In the genomic region with DNA sequence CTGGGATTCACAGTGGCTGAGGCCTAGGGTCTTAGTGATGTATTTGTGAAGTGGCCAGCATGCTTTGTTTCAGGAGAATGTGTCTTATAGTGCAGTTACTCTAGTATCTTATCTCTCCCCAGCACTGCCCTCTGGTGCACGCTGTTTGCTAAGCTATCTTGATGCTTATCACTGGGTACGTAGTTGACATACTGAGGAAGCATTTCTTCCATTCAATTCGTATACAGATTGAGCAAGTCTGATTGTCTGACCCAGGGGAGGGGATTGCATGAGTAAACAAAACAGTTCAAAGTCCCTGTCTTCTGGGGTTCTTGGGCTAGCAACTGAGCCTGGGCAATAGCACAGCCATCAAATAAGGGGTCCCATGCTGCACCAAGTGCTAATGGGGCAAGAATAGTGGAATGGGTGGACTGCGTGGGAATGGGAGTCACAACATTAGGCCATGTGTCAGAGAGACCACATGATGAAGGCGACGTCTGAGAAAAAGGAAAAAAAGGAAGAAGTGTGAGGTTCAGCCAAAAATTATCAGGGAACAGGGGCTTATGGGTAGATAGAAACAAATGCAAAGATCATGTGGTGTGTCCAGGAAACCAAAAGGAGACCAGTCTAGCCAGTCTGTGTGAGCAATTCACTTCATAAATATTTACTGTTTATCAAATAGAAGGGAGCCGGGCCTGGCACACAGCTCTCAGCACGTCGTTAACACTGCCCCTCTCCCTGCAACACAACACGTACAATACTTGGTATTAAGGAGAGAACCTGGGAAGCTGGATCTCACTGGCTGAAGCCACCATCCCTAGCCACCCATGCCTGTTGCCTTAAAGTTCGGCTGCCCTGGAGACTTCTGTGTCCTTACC, we compare ENCODE assay signal across 10 mouse cellular contexts. TPM values are rescaled to one million over a fixed set of nuclear protein-coding genes. Genes with fewer than 3 reads are reported as not detected.
DNase-seq lines count a peak whose midpoint lies in the region; ATAC-seq and TF ChIP-seq lines count a peak whose summit lies in the region.
"Had no signal": no experiment of that assay in that cellular context is flagged by ENCODE, and none has a peak within 500 bp of the region (broad histone marks: within the 10 kb centered on the region; RNA-seq: fewer than 3 reads in every experiment).

No protein-coding gene starts in this region.

- H3K4me2 ChIP-seq in lung, embryonic 16.5 days (ENCODE audit: low read depth, low read length) = no peak overlapping the region
- no peak overlapping the region for H3K4me2 ChIP-seq in liver, embryonic 15.5 days
- H3K4me2 ChIP-seq in stomach, embryonic 16.5 days (ENCODE audit: low read depth, low read length) = no peak overlapping the region

- no peaks in the 10 kb centered on the region for H3K36me3 ChIP-seq in lung, embryonic 16.5 days (ENCODE audit: control insufficient read depth, insufficient read depth, low read length)
- no peaks in the 10 kb centered on the region for H3K36me3 ChIP-seq in liver, embryonic 15.5 days (replicated peaks)
- H3K36me3 ChIP-seq in stomach, embryonic 16.5 days (ENCODE audit: control insufficient read depth, insufficient read depth, low read length) = no peaks in the 10 kb centered on the region

- TF ChIP-seq POLR2A in cortical plate, adult 2 months (IDR thresholded peaks at IDR 0.05; ENCODE audit: extremely low read depth, insufficient read depth, low read length) = no peak

- no peak overlapping the region for H3K27ac ChIP-seq in lung, embryonic 16.5 days (ENCODE audit: low read length)
- no peak overlapping the region for H3K27ac ChIP-seq in cortical plate, adult 2 months (ENCODE audit: insufficient read depth, low read length)
- H3K27ac ChIP-seq in liver, embryonic 15.5 days (replicated peaks) = no peak overlapping the region
- peak overlapping the region; percentile 29 for H3K27ac ChIP-seq in stomach, embryonic 16.5 days (ENCODE audit: low read length)

- 0 out of 2 replicates have a peak, but pooled peaks have one; percentile 10 for TF ChIP-seq CTCF in cortical plate, adult 2 months (IDR thresholded peaks at IDR 0.05; ENCODE audit: extremely low read depth, insufficient read depth, low read length)

- 36% methylated on average over 11 of the region's 11 CpGs for WGBS in lung, embryonic 16.5 days
- 42% methylated on average over 11 of the region's 11 CpGs for WGBS in liver, embryonic 15.5 days (ENCODE audit: insufficient replicate concordance)
- 46% methylated on average over 11 of the region's 11 CpGs for WGBS in stomach, embryonic 16.5 days

- no peaks in the 10 kb centered on the region for H3K9me3 ChIP-seq in lung, embryonic 16.5 days (ENCODE audit: control insufficient read depth, low read length)
- H3K9me3 ChIP-seq in liver, embryonic 15.5 days (replicated peaks) = no peaks in the 10 kb centered on the region
- H3K9me3 ChIP-seq in stomach, embryonic 16.5 days (replicated peaks; ENCODE audit: control insufficient read depth, low read length) = no peaks in the 10 kb centered on the region

- H3K9ac ChIP-seq in lung, embryonic 16.5 days (ENCODE audit: low read length) = no peak overlapping the region
- no peak overlapping the region for H3K9ac ChIP-seq in liver, embryonic 15.5 days
- no peak overlapping the region for H3K9ac ChIP-seq in stomach, embryonic 16.5 days (ENCODE audit: low read length)

- H3K27me3 ChIP-seq in lung, embryonic 16.5 days (ENCODE audit: control insufficient read depth, insufficient read depth, low read depth, low read length) = no peaks in the 10 kb centered on the region
- H3K27me3 ChIP-seq in liver, embryonic 15.5 days = peaks cover 9% of the 10 kb centered on the region; the same call in 1 of the 2 replicates
- no peaks in the 10 kb centered on the region for H3K27me3 ChIP-seq in stomach, embryonic 16.5 days (ENCODE audit: control insufficient read depth, insufficient read depth, low read length)

- H3K4me1 ChIP-seq in lung, embryonic 16.5 days (replicated peaks; ENCODE audit: control insufficient read depth, insufficient read depth, low read length) = peaks cover 8% of the 10 kb centered on the region
- H3K4me1 ChIP-seq in cortical plate, adult 2 months (ENCODE audit: control insufficient read depth, insufficient read depth, low read length) = no peaks in the 10 kb centered on the region
- H3K4me1 ChIP-seq in liver, embryonic 15.5 days (replicated peaks) = peaks cover 15% of the 10 kb centered on the region
- 0 out of 2 replicates have a peak, but pooled peaks cover 12% of the 10 kb centered on the region for H3K4me1 ChIP-seq in stomach, embryonic 16.5 days (ENCODE audit: control insufficient read depth, insufficient read depth, low read length)

- H3K4me3 ChIP-seq in lung, embryonic 16.5 days (ENCODE audit: low read length) = no peak overlapping the region
- no peak overlapping the region for H3K4me3 ChIP-seq in cortical plate, adult 2 months (ENCODE audit: insufficient read depth, low read length)
- no peak overlapping the region for H3K4me3 ChIP-seq in liver, embryonic 15.5 days (replicated peaks)
- H3K4me3 ChIP-seq in stomach, embryonic 16.5 days (replicated peaks; ENCODE audit: low read length) = no peak overlapping the region
- H3K4me3 ChIP-seq: erythroblast, embryonic 14.5 days had no signal

- no peak for DNase-seq in lung, adult 18-20 months
- DNase-seq in embryo, embryonic 10 days (ENCODE audit: low spot score) = no peak
- DNase-seq in right cerebral cortex, postnatal 10 days (ENCODE audit: low spot score in 2 of 2) = no peak
- DNase-seq: gastrocnemius, postnatal 14 days; right cerebral cortex, adult 18-20 months had no signal

- peak; percentile 61 for ATAC-seq in lung, embryonic 16.5 days (ENCODE audit: low read depth)
- peak; percentile 42; the same call in 1 of the 2 replicates for ATAC-seq in liver, embryonic 15.5 days (ENCODE audit: insufficient read depth)
- ATAC-seq in stomach, embryonic 16.5 days (ENCODE audit: insufficient read depth, low FRiP score) = peak; percentile 17; the same call in 1 of the 2 replicates

RNA-seq across cellular contexts. Expression of gene Ckap4, which starts 9.2 kb away (rescaled TPM):
- polyA plus RNA-seq in lung, embryonic 16.5 days (2015; fragmentation: Nextera tagmentation; extraction: Ambion mirVana) = 48.5 and 88.0 TPM in 2 replicates
- polyA plus RNA-seq in cortical plate, adult 2 months (2012; rRNA removed) = 13.2 and 14.1 TPM in 2 replicates
- 11.7 and 12.3 TPM in 2 replicates for polyA plus RNA-seq in liver, embryonic 15.5 days (2015; fragmentation: Nextera tagmentation; extraction: Ambion mirVana)
- polyA plus RNA-seq in stomach, embryonic 16.5 days (2015; fragmentation: Nextera tagmentation; extraction: Ambion mirVana) = 30.8 and 36.0 TPM in 2 replicates

RNA-seq across cellular contexts. Expression of gene Tcp11l2, which starts 33.4 kb away (rescaled TPM):
- polyA plus RNA-seq in lung, embryonic 16.5 days (2015; fragmentation: Nextera tagmentation; extraction: Ambion mirVana) = 41.5 and 50.2 TPM in 2 replicates
- 22.0 and 22.4 TPM in 2 replicates for polyA plus RNA-seq in cortical plate, adult 2 months (2012; rRNA removed)
- 59.9 and 67.7 TPM in 2 replicates for polyA plus RNA-seq in liver, embryonic 15.5 days (2015; fragmentation: Nextera tagmentation; extraction: Ambion mirVana)
- 25.7 and 28.9 TPM in 2 replicates for polyA plus RNA-seq in stomach, embryonic 16.5 days (2015; fragmentation: Nextera tagmentation; extraction: Ambion mirVana)
